Mouse (Mus musculus): ENCODE results near the gene Smim24. TPM values are rescaled to one million over a fixed set of nuclear protein-coding genes. Genes with fewer than 3 reads are reported as not detected.

The Smim24 gene
- polyA plus RNA-seq, 1 experiment from 2014 or later = 1,233 TPM

GRCm38 (mm10) chr10:81363436-81364346 is 29.2 kb upstream of the Smim24 start:
- Histone ChIP-seq H3K27ac (ENCODE audit: low read depth, low read length) (no peak overlapping the region), H3K9ac (ENCODE audit: low read depth, low read length) (no peak overlapping the region; the same call in 1 of the 2 replicates), H3K27me3 (replicated peaks; ENCODE audit: control insufficient read depth, insufficient read depth, low read length) (no peaks in the 10 kb centered on the region), H3K4me1 (replicated peaks; ENCODE audit: control insufficient read depth, insufficient read depth, low read length) (peaks cover 35% of the 10 kb centered on the region), H3K9me3 (ENCODE audit: control insufficient read depth) (no peaks in the 10 kb centered on the region), H3K4me3 (ENCODE audit: low read depth, low read length) (peak overlapping the region; percentile 16; the same call in 1 of the 2 replicates), H3K36me3 (ENCODE audit: control insufficient read depth, insufficient read depth) (peaks cover 44% of the 10 kb centered on the region), H3K4me2 (replicated peaks; ENCODE audit: low read depth) (peak overlapping the region; percentile 57)
- no peak for ATAC-seq
- TF ChIP-seq CTCF (IDR thresholded peaks at IDR 0.05; ENCODE audit: low read depth) = no peak
- 23% methylated on average over 54 of the region's 54 CpGs for WGBS

GRCm38 (mm10) chr10:81364666-81365065 is 28.2 kb upstream of the Smim24 start:
- Histone ChIP-seq H3K36me3 (ENCODE audit: control insufficient read depth, insufficient read depth) (peaks cover 54% of the 10 kb centered on the region), H3K27ac (ENCODE audit: low read depth, low read length) (no peak overlapping the region), H3K9me3 (ENCODE audit: control insufficient read depth) (no peaks in the 10 kb centered on the region), H3K4me3 (ENCODE audit: low read depth, low read length) (peak overlapping the region; percentile 16; the same call in 1 of the 2 replicates), H3K4me1 (replicated peaks; ENCODE audit: control insufficient read depth, insufficient read depth, low read length) (peaks cover 34% of the 10 kb centered on the region), H3K4me2 (replicated peaks; ENCODE audit: low read depth) (peak overlapping the region; percentile 57), H3K27me3 (replicated peaks; ENCODE audit: control insufficient read depth, insufficient read depth, low read length) (no peaks in the 10 kb centered on the region), H3K9ac (ENCODE audit: low read depth, low read length) (no peak overlapping the region)
- no peak for TF ChIP-seq CTCF (IDR thresholded peaks at IDR 0.05; ENCODE audit: low read depth)
- 18% methylated on average over 28 of the region's 28 CpGs for WGBS
- no peak for ATAC-seq

GRCm38 (mm10) chr10:81365073-81365472 is 27.8 kb upstream of the Smim24 start:
- ATAC-seq = no peak
- Histone ChIP-seq H3K27me3 (replicated peaks; ENCODE audit: control insufficient read depth, insufficient read depth, low read length) (no peaks in the 10 kb centered on the region), H3K4me1 (replicated peaks; ENCODE audit: control insufficient read depth, insufficient read depth, low read length) (peaks cover 34% of the 10 kb centered on the region), H3K4me3 (ENCODE audit: low read depth, low read length) (no peak overlapping the region), H3K9ac (ENCODE audit: low read depth, low read length) (no peak overlapping the region), H3K9me3 (ENCODE audit: control insufficient read depth) (no peaks in the 10 kb centered on the region), H3K36me3 (ENCODE audit: control insufficient read depth, insufficient read depth) (peaks cover 58% of the 10 kb centered on the region), H3K27ac (ENCODE audit: low read depth, low read length) (0 out of 2 replicates have a peak overlapping the region, but pooled peaks have one; percentile 47), H3K4me2 (replicated peaks; ENCODE audit: low read depth) (peak overlapping the region; percentile 57)
- no peak for TF ChIP-seq CTCF (IDR thresholded peaks at IDR 0.05; ENCODE audit: low read depth)
- 26% methylated on average over 4 of the region's 4 CpGs for WGBS

GRCm38 (mm10) chr10:81365672-81366476 is 27.0 kb upstream of the Smim24 start, which contains the start of gene 4930404N11Rik:
Gene 4930404N11Rik (minus strand): TSS chr10:81365816.
- WGBS = 31% methylated on average over 12 of the region's 12 CpGs
- peak within 1 kb of the TSS; percentile 47 for H3K27ac ChIP-seq (ENCODE audit: low read depth, low read length)
- no peaks in the 10 kb centered on the region for H3K9me3 ChIP-seq (ENCODE audit: control insufficient read depth)
- no peak for TF ChIP-seq CTCF (IDR thresholded peaks at IDR 0.05; ENCODE audit: low read depth)
- peak; percentile 12; the same call in 1 of the 2 replicates for ATAC-seq
- no peaks in the 10 kb centered on the region for H3K27me3 ChIP-seq (replicated peaks; ENCODE audit: control insufficient read depth, insufficient read depth, low read length)
- peaks cover 34% of the 10 kb centered on the region for H3K4me1 ChIP-seq (replicated peaks; ENCODE audit: control insufficient read depth, insufficient read depth, low read length)
- no peak within 1 kb of the TSS for H3K9ac ChIP-seq (ENCODE audit: low read depth, low read length)
- peak within 1 kb of the TSS; percentile 16; the same call in 1 of the 2 replicates for H3K4me3 ChIP-seq (ENCODE audit: low read depth, low read length)
- H3K36me3 ChIP-seq (ENCODE audit: control insufficient read depth, insufficient read depth) = peaks cover 66% of the 10 kb centered on the region
- H3K4me2 ChIP-seq (replicated peaks; ENCODE audit: low read depth) = peak within 1 kb of the TSS; percentile 57

GRCm38 (mm10) chr10:81366477-81367206 is 26.2 kb upstream of the Smim24 start:
- Histone ChIP-seq H3K27ac (ENCODE audit: low read depth, low read length) (peak overlapping the region; percentile 47; the same call in 1 of the 2 replicates), H3K27me3 (replicated peaks; ENCODE audit: control insufficient read depth, insufficient read depth, low read length) (no peaks in the 10 kb centered on the region), H3K4me3 (ENCODE audit: low read depth, low read length) (no peak overlapping the region), H3K9ac (ENCODE audit: low read depth, low read length) (no peak overlapping the region), H3K4me1 (replicated peaks; ENCODE audit: control insufficient read depth, insufficient read depth, low read length) (peaks cover 34% of the 10 kb centered on the region), H3K4me2 (replicated peaks; ENCODE audit: low read depth) (no peak overlapping the region), H3K9me3 (ENCODE audit: control insufficient read depth) (no peaks in the 10 kb centered on the region), H3K36me3 (ENCODE audit: control insufficient read depth, insufficient read depth) (peaks cover 70% of the 10 kb centered on the region)
- no peak for TF ChIP-seq CTCF (IDR thresholded peaks at IDR 0.05; ENCODE audit: low read depth)
- ATAC-seq = peak; percentile 9
- 55% methylated on average over 6 of the region's 6 CpGs for WGBS

Measured in intestine, postnatal 0 days (tissue).